Mouse (Mus musculus): ENCODE results near the gene Primpol.

DNA sequence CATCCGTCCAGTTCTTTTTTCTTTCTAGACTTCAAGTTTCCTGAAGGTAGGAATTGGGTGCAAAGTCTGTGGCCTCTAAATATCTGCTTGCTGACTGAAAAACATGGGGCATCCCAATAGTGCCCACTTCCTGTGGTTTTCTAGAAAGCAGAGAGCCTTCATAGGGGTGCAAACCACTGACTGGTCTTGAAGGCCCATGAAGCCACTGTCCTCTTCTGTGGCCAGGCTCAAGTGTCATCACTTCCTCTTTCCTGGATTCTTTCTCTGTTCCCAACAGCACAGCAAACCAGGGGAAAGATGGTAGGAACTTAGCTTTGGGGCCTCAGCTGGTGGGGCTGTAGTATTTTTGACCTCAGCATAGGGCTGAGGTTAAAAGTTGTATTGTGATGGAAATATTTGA, 11.6 kb upstream of the Primpol start:
- TF ChIP-seq CTCF (IDR thresholded peaks at IDR 0.05; ENCODE audit: low read depth, low read length) (no peak), POLR2A (IDR thresholded peaks at IDR 0.05; ENCODE audit: extremely low read depth, insufficient read depth, low read length) (no peak)
